ENCODE assay signal across 8 mouse cellular contexts in the genomic region with DNA sequence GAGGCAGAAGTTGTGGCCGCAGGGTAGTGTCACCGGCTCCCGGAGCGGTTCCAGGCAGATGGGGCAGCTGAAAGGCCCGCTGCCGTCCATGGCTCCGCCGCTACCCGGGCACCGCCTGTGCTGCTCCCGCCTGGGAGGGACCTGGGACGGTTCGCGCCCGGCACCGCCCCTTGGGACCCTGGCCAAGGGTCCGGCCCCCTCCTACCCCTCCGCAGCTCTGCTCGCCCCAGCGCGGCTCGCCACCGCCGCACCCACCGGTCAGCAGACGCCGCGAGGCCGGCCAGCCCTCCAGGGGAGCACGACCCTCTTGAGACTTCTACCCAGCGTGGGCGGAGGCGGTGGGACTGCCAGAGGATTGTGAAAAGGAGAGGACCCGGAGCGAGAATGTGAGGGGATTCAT. TPM values are rescaled to one million over a fixed set of nuclear protein-coding genes. Genes with fewer than 3 reads are reported as not detected.
DNase-seq lines count a peak whose midpoint lies in the region; ATAC-seq lines count a peak whose summit lies in the region.

No protein-coding gene starts in this region.

- H3K27me3 ChIP-seq in hindbrain, embryonic 15.5 days: peaks cover 63% of the 10 kb centered on the region
- peaks cover 50% of the 10 kb centered on the region for H3K27me3 ChIP-seq in liver, embryonic 11.5 days (replicated peaks; ENCODE audit: control insufficient read depth, insufficient read depth, low read length)
- peaks cover 68% of the 10 kb centered on the region for H3K27me3 ChIP-seq in neural tube, embryonic 12.5 days (replicated peaks)

- peak; percentile 34 for DNase-seq in retina, postnatal 1 day
- no peak for DNase-seq in retina, embryonic 14.5 days (ENCODE audit: low spot score)
- DNase-seq in gastrocnemius, postnatal 10 days: peak; percentile 91
- DNase-seq in liver, embryonic 11.5 days (ENCODE audit: low spot score): no peak
- no peak for DNase-seq in cerebellum, adult 11-12 months
- DNase-seq in cerebellum, postnatal 14 days: no peak

- 1% methylated on average over 35 of the region's 35 CpGs for WGBS in hindbrain, embryonic 15.5 days
- 4% methylated on average over 35 of the region's 35 CpGs for WGBS in liver, embryonic 11.5 days
- WGBS in neural tube, embryonic 12.5 days: 2% methylated on average over 35 of the region's 35 CpGs

- H3K27ac ChIP-seq in hindbrain, embryonic 15.5 days (replicated peaks): no peak overlapping the region
- H3K27ac ChIP-seq in liver, embryonic 11.5 days (ENCODE audit: low read depth, low read length): peak overlapping the region; percentile 38; the same call in 1 of the 2 replicates
- H3K27ac ChIP-seq in neural tube, embryonic 12.5 days: no peak overlapping the region

- H3K9ac ChIP-seq in hindbrain, embryonic 15.5 days: peak overlapping the region; percentile 35
- peak overlapping the region; percentile 59 for H3K9ac ChIP-seq in liver, embryonic 11.5 days (ENCODE audit: low read depth, low read length)
- H3K9ac ChIP-seq in neural tube, embryonic 12.5 days: peak overlapping the region; percentile 38; the same call in 1 of the 2 replicates

- peak overlapping the region; percentile 59 for H3K4me2 ChIP-seq in hindbrain, embryonic 15.5 days
- peak overlapping the region; percentile 81 for H3K4me2 ChIP-seq in liver, embryonic 11.5 days
- peak overlapping the region; percentile 57 for H3K4me2 ChIP-seq in neural tube, embryonic 12.5 days (replicated peaks)

- no peaks in the 10 kb centered on the region for H3K36me3 ChIP-seq in hindbrain, embryonic 15.5 days
- no peaks in the 10 kb centered on the region for H3K36me3 ChIP-seq in liver, embryonic 11.5 days (ENCODE audit: control insufficient read depth, insufficient read depth, low read length)
- H3K36me3 ChIP-seq in neural tube, embryonic 12.5 days: no peaks in the 10 kb centered on the region

- peaks cover 30% of the 10 kb centered on the region for H3K4me1 ChIP-seq in hindbrain, embryonic 15.5 days (replicated peaks)
- H3K4me1 ChIP-seq in liver, embryonic 11.5 days (replicated peaks; ENCODE audit: control insufficient read depth, insufficient read depth, low read length): peaks cover 32% of the 10 kb centered on the region
- peaks cover 29% of the 10 kb centered on the region for H3K4me1 ChIP-seq in neural tube, embryonic 12.5 days

- peak overlapping the region; percentile 40 for H3K4me3 ChIP-seq in hindbrain, embryonic 15.5 days
- peak overlapping the region; percentile 59 for H3K4me3 ChIP-seq in liver, embryonic 11.5 days (ENCODE audit: low read depth, low read length)
- H3K4me3 ChIP-seq in neural tube, embryonic 12.5 days: peak overlapping the region; percentile 22

- peak; percentile 63; the same call in 1 of the 2 replicates for ATAC-seq in hindbrain, embryonic 15.5 days (ENCODE audit: low FRiP score, low read depth)
- ATAC-seq in liver, embryonic 11.5 days (replicated peaks; ENCODE audit: low FRiP score): 0 out of 2 replicates have a peak, but pooled peaks have one; percentile 15
- ATAC-seq in neural tube, embryonic 12.5 days (ENCODE audit: low FRiP score, low read depth): no peak

- no peaks in the 10 kb centered on the region for H3K9me3 ChIP-seq in hindbrain, embryonic 15.5 days
- no peaks in the 10 kb centered on the region for H3K9me3 ChIP-seq in liver, embryonic 11.5 days (ENCODE audit: control insufficient read depth, low read length)
- H3K9me3 ChIP-seq in neural tube, embryonic 12.5 days: no peaks in the 10 kb centered on the region

RNA-seq across cellular contexts. Expression of gene Trim47, which starts 16.9 kb away (rescaled TPM):
- 10 to 100 TPM; 21.9 to 31.7 TPM for total RNA-seq in gastrocnemius, postnatal 10 days (2021)
- 10.9 and 11.6 TPM in 2 replicates for polyA plus RNA-seq in hindbrain, embryonic 15.5 days (2015; fragmentation: Nextera tagmentation; extraction: Ambion mirVana)
- 6.3 and 6.6 TPM in 2 replicates for polyA plus RNA-seq in liver, embryonic 11.5 days (2014; fragmentation: Nextera tagmentation; extraction: Ambion mirVana)
- polyA plus RNA-seq in neural tube, embryonic 12.5 days (2016; fragmentation: Nextera tagmentation; extraction: Ambion mirVana): 3.7 and 5.0 TPM in 2 replicates

RNA-seq across cellular contexts. Expression of gene Trim65, which starts 20.8 kb away (rescaled TPM):
- 1 to 10 TPM; 3.3 to 3.6 TPM for total RNA-seq in gastrocnemius, postnatal 10 days (2021)
- polyA plus RNA-seq in hindbrain, embryonic 15.5 days (2015; fragmentation: Nextera tagmentation; extraction: Ambion mirVana): 3.0 and 4.0 TPM in 2 replicates
- polyA plus RNA-seq in liver, embryonic 11.5 days (2014; fragmentation: Nextera tagmentation; extraction: Ambion mirVana): 3.1 and 3.5 TPM in 2 replicates
- polyA plus RNA-seq in neural tube, embryonic 12.5 days (2016; fragmentation: Nextera tagmentation; extraction: Ambion mirVana): 2.0 and 2.1 TPM in 2 replicates

RNA-seq across cellular contexts. Expression of gene Wbp2, which starts 23.3 kb away (rescaled TPM):
- 10 to 100 TPM; 64.8 to 66.8 TPM for total RNA-seq in gastrocnemius, postnatal 10 days (2021)
- 149 and 196 TPM in 2 replicates for polyA plus RNA-seq in hindbrain, embryonic 15.5 days (2015; fragmentation: Nextera tagmentation; extraction: Ambion mirVana)
- polyA plus RNA-seq in liver, embryonic 11.5 days (2014; fragmentation: Nextera tagmentation; extraction: Ambion mirVana): 98.8 and 105 TPM in 2 replicates
- polyA plus RNA-seq in neural tube, embryonic 12.5 days (2016; fragmentation: Nextera tagmentation; extraction: Ambion mirVana): 97.0 and 110 TPM in 2 replicates

RNA-seq across cellular contexts. Expression of gene Mrpl38, which starts 28.5 kb away (rescaled TPM):
- total RNA-seq in gastrocnemius, postnatal 10 days (2021): 10 to 100 TPM; 40.8 to 46.2 TPM
- polyA plus RNA-seq in hindbrain, embryonic 15.5 days (2015; fragmentation: Nextera tagmentation; extraction: Ambion mirVana): 86.2 and 89.0 TPM in 2 replicates
- 121 and 126 TPM in 2 replicates for polyA plus RNA-seq in liver, embryonic 11.5 days (2014; fragmentation: Nextera tagmentation; extraction: Ambion mirVana)
- 83.7 and 85.5 TPM in 2 replicates for polyA plus RNA-seq in neural tube, embryonic 12.5 days (2016; fragmentation: Nextera tagmentation; extraction: Ambion mirVana)

RNA-seq across cellular contexts. Expression of gene Unc13d, which starts 32.4 kb away (rescaled TPM):
- total RNA-seq in gastrocnemius, postnatal 10 days (2021): under 1 TPM; 0.45 TPM
- 1.0 and 1.6 TPM in 2 replicates for polyA plus RNA-seq in hindbrain, embryonic 15.5 days (2015; fragmentation: Nextera tagmentation; extraction: Ambion mirVana)
- polyA plus RNA-seq in liver, embryonic 11.5 days (2014; fragmentation: Nextera tagmentation; extraction: Ambion mirVana): 44.8 and 45.3 TPM in 2 replicates
- 1.3 and 1.7 TPM in 2 replicates for polyA plus RNA-seq in neural tube, embryonic 12.5 days (2016; fragmentation: Nextera tagmentation; extraction: Ambion mirVana)

Comparison
In these comparisons a context has a peak if more than half of its experiments do, and no peak if none do; other contexts are left out.
1. DNase-seq: peak in retina, postnatal 1 day (single experiment) and gastrocnemius, postnatal 10 days (single experiment); none in retina, embryonic 14.5 days (single experiment), liver, embryonic 11.5 days (single experiment), cerebellum, adult 11-12 months (single experiment) and cerebellum, postnatal 14 days (0 of 2).
2. Peak in every context shown above with its lines, with median percentiles within 50 percentile points of each other: H3K4me2 ChIP-seq, H3K4me3 ChIP-seq and H3K9ac ChIP-seq.